Mouse (Mus musculus) hindlimb bud, embryonic 11.5 days (tissue): ENCODE data around the gene Papss1.
"Not testable (repeated sequence)": the region's sequence is repeated elsewhere in the genome, so short reads cannot be mapped to it uniquely, and the experiment has no call there.

Experiments used
- DNase-seq: peaks from one replicate; pipeline ENCODE4 v3.0.0-alpha.2; 2012; ENCODE audit warnings: low read depth, low spot score; ENCODE audit errors: extremely low spot score

Gene Papss1

GRCm38 (mm10) chr3:131564430-131565256 is at the start of gene Papss1:
TSS of gene Papss1 (plus strand) at chr3:131564768.
- DNase-seq, result peak; percentile 99

- no peak for DNase-seq
These were observed 48.1 kb upstream of the Papss1 start for GRCm38 (mm10) chr3:131516332-131516999.

DNA sequence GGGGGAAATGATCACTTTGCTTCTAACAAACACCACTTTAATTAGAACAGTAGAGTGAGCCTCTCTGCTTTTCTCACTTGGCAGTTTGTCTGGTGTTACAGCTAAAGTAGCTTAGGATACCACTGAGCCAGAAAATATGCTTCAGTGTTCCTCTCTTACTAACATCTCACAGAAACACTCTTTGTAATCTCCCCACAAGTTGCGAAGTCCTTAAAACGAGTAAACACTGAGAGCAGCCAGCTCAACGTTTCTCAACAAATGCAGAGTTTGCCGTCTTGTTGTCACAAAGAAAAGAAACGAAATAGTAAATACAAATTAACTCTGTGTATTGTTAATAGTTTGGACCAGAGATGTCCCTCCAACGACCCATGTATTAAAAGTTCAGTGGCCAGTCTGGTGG is 46.8 kb upstream of the Papss1 start:
- no peak for DNase-seq

DNA sequence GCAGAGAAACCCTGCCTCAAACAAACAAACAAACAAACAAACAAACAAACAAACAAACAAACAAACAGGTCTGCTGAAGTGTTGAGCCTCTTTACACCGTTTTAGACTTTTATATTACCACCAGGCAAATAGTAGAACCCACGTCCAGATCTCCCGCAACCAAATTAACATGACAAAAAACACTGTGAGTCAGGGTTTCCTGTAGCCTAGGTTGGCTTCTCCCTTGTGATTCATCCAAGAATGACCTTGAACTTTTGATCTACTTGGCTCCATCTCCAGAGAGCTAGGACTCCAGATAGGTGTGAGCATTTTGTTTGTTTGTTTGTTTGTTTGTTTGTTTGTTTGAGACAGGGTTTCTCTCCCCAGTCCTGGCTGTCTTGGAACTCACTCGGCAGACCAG is 43.4 kb upstream of the Papss1 start:
- no peak for DNase-seq

DNA sequence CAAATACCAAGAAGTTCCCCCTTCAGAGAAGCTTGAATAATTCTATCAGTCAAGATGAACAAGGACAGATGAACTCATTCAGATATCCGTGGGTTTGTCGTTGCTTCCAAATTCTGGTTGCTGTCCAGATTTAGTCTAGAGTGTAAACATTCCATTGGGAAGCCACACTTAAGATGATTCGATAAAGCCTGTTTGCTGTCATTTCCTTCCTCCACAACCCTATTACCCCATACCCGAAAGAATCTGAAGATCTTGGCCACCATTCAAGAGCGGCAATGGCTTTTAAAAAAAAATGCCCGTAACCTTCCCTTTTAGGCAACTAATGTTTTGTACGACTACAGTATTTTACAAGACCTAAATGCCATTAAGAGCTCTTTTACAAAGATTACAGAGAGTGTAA is 42.3 kb upstream of the Papss1 start:
- no peak for DNase-seq

GRCm38 (mm10) chr3:131523749-131524148 is 40.8 kb upstream of the Papss1 start:
- DNase-seq, result no peak

DNA sequence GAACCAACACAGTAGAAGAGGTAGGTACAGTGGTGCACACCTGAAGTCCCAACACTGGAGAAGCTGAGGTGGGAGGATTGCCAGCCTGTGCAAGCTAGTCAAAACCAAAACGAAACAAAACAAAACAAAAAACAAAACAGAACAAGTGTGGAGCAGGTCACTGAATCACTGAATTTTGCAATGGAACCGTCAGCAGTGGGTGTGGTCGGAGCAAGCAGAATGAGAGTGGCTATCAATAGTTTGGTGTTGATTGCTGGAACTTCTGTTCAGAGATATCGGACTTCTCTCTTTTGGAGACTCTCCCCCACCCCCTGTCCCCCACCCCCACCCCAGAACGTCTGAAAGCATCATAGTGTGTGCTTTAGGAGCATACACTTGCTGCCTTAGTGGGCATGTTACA is 40.4 kb upstream of the Papss1 start:
- DNase-seq, result no peak

- no peak for DNase-seq
These were observed 39.8 kb upstream of the Papss1 start for GRCm38 (mm10) chr3:131524779-131525178.

- no peak for DNase-seq
These were observed 39.3 kb upstream of the Papss1 start for GRCm38 (mm10) chr3:131525229-131525628.

DNA sequence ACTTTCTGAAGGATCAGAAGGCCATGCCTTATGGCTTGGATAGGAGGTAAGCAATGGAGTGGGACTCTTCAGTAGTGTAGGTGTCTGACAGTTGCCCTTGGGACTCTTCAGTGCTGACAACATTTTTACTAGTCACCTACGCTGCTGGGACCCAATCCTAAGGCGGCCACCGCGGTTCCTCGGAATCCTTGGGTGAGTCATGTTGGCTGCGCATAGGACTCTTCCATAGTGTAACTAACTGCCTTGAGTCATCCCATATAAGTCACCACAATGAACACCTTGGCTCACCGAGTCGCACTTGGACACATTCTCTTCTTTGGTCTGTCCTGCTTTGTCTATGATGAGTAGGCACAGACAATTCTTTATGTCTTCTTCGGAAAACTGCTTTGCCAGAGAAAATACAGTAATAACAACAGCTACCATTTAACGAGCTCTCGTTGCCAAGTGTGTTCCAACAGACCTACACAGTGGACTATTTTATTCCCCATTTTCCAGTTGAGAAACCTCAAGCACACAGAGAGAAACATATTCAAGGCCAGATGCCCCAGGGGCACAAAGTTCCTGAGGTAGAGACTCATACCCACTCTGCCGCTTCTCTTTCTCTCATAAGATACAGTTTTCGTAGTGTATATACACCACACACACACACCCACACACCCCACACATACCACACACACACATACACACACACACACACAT is 23.2 kb upstream of the Papss1 start:
- DNase-seq, result no peak

- DNase-seq, result not testable (repeated sequence)
These were observed 17.0 kb upstream of the Papss1 start for GRCm38 (mm10) chr3:131547562-131547961.

- no peak for DNase-seq
These were observed 14.5 kb upstream of the Papss1 start for GRCm38 (mm10) chr3:131550046-131550445.

DNA sequence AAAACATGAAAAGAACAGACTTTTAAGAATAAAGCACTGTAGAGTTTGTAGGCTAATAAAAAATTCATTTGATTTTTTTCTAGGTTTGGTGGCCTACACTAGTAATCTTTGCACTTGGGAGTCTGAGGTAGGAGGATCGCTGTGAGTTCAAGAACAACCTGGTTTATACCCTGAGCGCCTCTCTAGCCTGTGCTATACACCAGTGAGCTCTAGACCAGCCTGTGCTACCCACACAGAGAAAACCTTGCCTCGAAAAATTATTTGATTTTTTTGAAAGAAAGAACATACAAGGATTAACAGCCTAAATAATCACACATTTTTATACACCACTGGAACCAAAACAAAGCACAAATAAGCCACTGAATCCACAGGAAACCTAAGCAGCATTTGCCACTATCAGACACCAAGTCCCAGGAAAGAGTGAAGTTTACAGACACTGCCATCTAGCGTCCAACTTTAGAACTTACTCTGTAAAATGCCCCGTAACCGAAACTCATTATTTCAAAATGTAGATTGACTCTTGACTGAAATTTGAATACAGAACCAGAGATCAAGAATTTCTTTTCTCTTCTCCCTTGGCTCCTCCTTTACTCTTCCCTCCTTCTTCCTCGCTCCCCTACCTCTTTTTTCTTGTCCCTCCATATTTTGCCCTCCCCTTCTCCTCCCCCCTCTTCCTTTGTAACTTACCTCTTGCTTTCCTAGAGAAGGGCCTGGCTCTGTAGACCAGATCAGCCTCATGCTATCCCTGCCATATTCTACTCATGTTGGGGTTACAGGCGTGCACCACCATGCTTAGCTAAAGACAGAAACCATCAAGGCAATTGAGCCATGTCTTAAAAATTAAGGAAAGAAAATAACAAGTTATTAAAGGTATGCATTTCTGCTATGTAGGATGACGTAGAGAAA is 12.0 kb upstream of the Papss1 start:
- DNase-seq, result peak; percentile 64

DNA sequence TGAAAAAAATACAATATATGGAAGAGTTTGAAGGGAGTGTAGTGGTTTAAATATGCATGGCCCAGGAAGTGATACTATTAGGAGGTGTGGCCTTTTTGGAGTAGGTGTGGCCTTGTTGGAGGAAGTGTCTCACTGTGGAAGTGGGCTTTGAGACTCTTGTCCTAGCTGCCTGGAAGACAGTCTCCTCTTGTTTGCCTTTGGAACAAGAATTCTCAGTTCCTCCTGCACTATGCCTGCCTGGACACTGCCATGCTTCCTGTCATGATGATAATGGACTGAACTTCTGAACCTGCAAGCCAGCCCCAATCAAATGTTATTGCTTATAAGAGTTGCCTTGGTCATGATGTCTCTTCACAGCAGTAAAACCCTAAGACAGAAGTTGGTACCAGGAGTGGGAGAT is 8.8 kb upstream of the Papss1 start:
- DNase-seq, result no peak

DNA sequence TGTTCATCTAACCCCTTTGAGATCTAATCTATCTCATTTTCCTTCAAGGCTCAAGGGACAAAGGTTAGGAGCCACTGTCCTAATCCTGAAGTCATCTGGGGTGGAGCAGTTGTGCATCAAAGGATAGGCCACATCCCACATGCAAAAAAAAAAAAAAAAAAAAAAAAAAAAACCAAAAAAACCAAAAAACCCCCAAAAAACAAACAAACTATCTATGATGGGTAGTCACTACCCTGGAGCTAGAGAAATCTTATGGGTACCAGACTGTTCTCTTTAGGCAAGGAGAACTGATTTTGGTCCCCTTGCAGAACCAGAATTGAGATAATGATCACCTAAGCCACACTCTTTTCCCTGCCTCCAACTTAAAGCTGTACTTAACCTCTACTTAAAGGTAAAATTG is 3.0 kb upstream of the Papss1 start:
- DNase-seq, result no peak

GRCm38 (mm10) chr3:131565257-131565610 is 666 bp downstream of the Papss1 start:
- DNase-seq, result no peak

- DNase-seq, result no peak
These were observed 1.7 kb downstream of the Papss1 start for GRCm38 (mm10) chr3:131566281-131566680.

DNA sequence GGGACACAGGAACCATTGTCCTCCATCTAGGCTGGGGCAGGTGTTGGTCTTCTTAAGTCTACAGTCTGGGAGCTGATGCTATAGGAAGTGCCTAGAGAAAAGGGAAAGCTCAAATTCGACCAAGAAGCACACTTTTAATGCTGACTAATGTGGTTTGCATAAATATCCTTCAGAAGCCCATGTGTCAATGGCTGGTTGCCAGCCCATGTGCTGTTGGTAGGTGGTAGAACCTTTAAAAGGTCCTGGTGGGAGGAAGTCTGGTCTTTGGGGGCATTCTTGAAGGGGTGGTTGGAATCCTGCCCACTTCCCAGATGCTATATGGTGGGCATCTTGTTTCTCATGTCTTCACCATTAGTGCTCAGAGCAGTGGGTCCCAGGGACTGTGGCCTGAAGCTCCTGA is 5.9 kb downstream of the Papss1 start:
- no peak for DNase-seq

DNA sequence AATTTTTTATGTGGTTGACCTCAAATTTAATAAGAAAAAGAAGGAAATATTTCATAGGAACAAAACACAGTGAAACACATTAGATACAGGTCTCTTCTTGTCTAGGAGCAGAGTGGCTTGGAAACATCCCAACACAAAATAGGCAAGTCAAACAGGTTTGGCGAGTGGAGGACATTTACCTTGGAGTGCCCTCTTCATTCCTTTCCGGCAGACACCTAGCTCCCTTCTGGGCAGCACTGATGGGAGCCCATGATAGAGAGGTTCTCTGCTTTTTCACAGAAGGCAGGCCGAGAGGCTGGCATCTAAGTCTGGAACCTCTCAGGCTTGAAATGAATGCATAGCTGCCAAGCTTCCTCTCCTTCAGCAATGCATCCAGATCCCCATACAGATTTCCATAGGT is 9.0 kb downstream of the Papss1 start:
- DNase-seq, result no peak

GRCm38 (mm10) chr3:131578434-131579104 is 14.0 kb downstream of the Papss1 start:
- no peak for DNase-seq
